Mouse (Mus musculus): ENCODE measurements around the gene Clec10a. TPM values are rescaled to one million over a fixed set of nuclear protein-coding genes. Genes with fewer than 3 reads are reported as not detected.

Clec10a gene
- polyA plus RNA-seq, 1 experiment from 2014 or later, result 37.8 TPM

DNA sequence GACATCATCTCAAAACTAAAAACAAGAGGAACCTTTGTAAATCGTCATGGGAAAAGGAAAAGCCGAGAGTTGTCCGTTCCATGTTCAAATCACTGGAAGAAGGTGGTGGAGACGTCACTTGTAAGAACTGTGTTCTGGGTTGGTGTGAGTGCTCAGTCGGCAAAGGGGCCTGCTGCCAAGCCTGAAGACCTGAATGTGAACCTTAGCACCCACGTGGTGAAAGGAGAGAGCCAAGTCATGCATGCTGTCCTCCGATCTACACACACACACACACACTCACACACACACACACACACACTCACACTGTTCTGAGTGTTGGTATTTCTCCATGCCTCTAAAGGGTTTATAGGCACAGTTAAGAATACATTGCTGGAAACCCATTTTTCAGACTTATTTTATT is 15.2 kb downstream of the Clec10a start:
- H3K4me3 ChIP-seq (ENCODE audit: inconsistent target), result no peak overlapping the region
- no peak overlapping the region for H3K27ac ChIP-seq
- no peaks in the 10 kb centered on the region for H3K79me2 ChIP-seq (ENCODE audit: inconsistent target)
- WGBS (ENCODE audit: missing documents), result 83% methylated on average over 7 of the region's 7 CpGs
- H3K36me3 ChIP-seq (ENCODE audit: inconsistent target), result peaks cover 10% of the 10 kb centered on the region; the same call in 1 of the 2 replicates

DNA sequence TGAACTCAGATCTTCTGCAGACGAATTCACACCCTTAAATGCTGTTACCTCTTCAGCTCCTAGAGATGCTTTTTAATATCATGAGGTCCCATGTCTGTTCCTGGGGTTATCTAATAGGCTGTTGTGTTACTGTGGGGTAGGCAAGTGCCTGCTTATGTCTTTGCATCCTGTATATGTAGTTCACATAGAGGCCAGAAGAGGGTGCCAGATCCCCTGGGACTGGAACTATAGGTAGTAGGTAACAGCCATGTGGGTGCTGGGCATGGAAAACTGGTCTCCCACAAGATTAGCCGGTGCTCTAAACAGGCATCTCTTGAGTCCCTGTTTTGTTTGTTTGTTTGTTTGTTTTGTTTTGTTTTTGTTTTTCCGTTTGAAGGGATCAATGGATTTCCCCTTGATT is 15.8 kb downstream of the Clec10a start:
- Histone ChIP-seq H3K36me3 (ENCODE audit: inconsistent target) (peaks cover 10% of the 10 kb centered on the region; the same call in 1 of the 2 replicates), H3K27ac (no peak overlapping the region), H3K79me2 (ENCODE audit: inconsistent target) (no peaks in the 10 kb centered on the region), H3K4me3 (ENCODE audit: inconsistent target) (no peak overlapping the region)
- 83% methylated on average over 3 of the region's 3 CpGs for WGBS (ENCODE audit: missing documents)

DNA sequence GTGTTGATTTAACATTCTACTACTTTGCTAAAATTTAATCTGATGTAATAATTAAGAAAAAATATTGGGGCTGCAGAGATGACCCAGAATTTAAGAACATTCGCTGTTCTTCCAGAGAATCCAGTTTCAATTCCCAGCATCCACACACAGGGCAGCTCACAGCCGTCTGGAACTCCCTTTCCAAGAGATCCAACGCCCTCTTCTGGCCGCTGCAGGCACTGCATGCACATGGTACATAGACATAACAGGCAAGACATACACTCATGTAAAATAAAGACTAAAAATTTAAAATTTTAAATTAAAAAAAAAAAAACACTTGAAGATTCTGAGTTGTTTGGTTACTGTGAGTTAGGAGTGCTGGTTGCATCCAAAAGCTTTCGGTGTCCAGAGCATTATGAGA is 16.3 kb downstream of the Clec10a start:
- peaks cover 10% of the 10 kb centered on the region; the same call in 1 of the 2 replicates for H3K36me3 ChIP-seq (ENCODE audit: inconsistent target)
- 61% methylated on average over 5 of the region's 5 CpGs for WGBS (ENCODE audit: missing documents)

DNA sequence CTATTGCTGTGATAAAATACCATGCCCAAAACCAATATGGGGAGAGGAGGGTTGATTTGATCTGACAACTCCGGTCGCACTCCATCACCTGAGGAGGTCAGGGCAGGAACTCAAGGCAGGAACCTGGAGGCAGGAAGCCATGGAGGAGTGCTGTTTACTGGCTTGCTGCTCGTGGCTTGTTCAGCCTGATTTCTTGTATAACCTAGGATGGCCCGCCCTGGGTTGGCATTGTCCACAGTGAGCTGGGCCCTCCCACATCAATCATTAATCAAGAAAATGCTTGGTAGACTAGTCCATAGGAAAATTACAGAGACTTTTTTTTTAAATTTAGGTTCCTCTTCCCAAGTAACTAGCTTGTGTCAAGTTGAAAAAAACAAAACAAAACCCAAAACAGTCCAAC is 18.5 kb downstream of the Clec10a start:
- Histone ChIP-seq H3K4me3 (ENCODE audit: inconsistent target) (no peak overlapping the region), H3K27ac (no peak overlapping the region), H3K79me2 (ENCODE audit: inconsistent target) (no peaks in the 10 kb centered on the region), H3K36me3 (ENCODE audit: inconsistent target) (peaks cover 10% of the 10 kb centered on the region; the same call in 1 of the 2 replicates)
- WGBS (ENCODE audit: missing documents), result 88% methylated on average over 4 of the region's 4 CpGs

More for the DNA sequence above, 16.3 kb downstream of the Clec10a start:
- no peak overlapping the region for H3K27ac ChIP-seq
- no peaks in the 10 kb centered on the region for H3K79me2 ChIP-seq (ENCODE audit: inconsistent target)
- H3K4me3 ChIP-seq (ENCODE audit: inconsistent target), result no peak overlapping the region

DNA sequence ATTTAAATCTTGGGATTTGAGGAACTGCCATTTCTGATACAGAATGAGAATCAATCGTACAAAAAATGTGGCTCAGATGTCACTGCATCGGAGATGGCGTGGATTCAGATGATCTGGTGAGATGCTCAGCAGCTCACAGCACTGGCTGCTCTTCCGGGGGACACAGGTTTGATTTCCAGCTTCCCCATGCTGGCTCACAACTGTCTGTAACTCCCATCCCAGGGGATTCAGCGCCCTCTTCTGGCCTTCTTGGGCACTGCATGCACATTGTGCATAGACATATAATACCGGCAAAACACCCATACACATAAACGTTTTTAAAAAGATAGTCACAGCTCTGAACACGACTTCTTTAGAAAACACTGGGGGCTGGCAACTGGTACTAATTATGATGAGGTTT is 21.6 kb downstream of the Clec10a start:
- Histone ChIP-seq H3K79me2 (ENCODE audit: inconsistent target) (no peaks in the 10 kb centered on the region), H3K4me3 (ENCODE audit: inconsistent target) (no peak overlapping the region), H3K36me3 (ENCODE audit: inconsistent target) (no peaks in the 10 kb centered on the region), H3K27ac (no peak overlapping the region)
- 84% methylated on average over 8 of the region's 8 CpGs for WGBS (ENCODE audit: missing documents)

DNA sequence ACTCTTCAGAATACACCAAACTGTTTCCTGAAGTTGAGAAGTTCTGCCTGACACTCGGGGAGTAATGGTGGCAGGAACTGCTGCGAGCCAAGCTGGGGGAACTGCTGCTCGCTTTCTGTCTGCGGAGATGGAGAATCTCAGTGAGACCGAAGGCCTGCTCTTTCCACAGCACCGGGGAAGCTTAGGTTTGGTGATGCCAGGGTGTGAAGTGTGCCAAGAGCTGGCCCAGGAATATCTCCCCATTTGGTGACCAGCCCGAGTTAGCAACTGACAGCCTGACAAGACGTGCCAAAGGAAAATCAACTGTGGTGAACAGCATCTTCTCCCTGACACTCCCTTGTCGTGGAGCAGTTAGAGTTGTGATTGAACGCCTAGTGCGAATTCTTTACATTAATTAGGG is 22.3 kb downstream of the Clec10a start:
- no peaks in the 10 kb centered on the region for H3K36me3 ChIP-seq (ENCODE audit: inconsistent target)
- 93% methylated on average over 11 of the region's 11 CpGs for WGBS (ENCODE audit: missing documents)
- H3K4me3 ChIP-seq (ENCODE audit: inconsistent target), result no peak overlapping the region

DNA sequence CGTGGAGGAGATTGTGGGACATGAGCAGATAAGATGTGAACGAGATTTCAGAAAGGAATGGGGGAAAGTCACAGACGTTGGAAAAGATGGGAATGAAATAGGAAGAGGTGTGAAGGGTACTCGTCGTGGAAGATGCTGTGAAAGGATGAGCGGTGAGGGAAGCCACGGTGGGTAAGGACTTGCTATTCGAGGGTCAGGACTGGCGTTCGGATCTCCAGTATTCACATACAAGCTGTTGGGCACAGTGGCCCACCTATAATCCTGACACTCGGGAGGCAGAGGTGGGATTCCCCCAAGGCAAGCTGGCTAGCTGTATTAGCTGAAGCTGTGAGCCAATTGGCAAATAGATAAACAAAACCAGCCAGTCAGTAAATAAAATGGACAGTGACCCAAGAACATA is 22.8 kb downstream of the Clec10a start:
- Histone ChIP-seq H3K27ac (no peak overlapping the region), H3K4me3 (ENCODE audit: inconsistent target) (no peak overlapping the region), H3K36me3 (ENCODE audit: inconsistent target) (no peaks in the 10 kb centered on the region), H3K79me2 (ENCODE audit: inconsistent target) (no peaks in the 10 kb centered on the region)
- WGBS (ENCODE audit: missing documents), result 86% methylated on average over 11 of the region's 11 CpGs

More for the DNA sequence above, 22.3 kb downstream of the Clec10a start:
- H3K79me2 ChIP-seq (ENCODE audit: inconsistent target), result no peaks in the 10 kb centered on the region
- no peak overlapping the region for H3K27ac ChIP-seq

DNA sequence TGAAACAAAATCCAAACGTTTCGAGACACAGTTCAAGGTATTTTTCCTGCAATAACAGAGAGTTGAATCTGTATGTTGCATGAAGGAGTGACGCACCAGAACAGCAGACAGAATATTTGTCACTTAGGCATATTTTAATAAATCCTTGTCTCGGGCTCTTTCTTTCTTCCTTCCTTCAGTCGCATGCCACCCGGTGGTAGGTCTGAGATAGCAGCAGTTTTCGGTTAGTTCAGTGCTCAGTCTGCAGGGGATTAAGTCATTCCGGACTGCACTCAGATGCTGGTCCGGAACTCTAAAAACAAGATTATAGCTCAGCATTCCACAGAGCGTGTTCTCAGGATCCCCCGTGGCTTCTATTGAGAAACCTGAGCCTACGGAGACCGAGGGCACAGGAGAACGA is 23.4 kb downstream of the Clec10a start:
- Histone ChIP-seq H3K36me3 (ENCODE audit: inconsistent target) (no peaks in the 10 kb centered on the region), H3K27ac (no peak overlapping the region), H3K4me3 (ENCODE audit: inconsistent target) (no peak overlapping the region), H3K79me2 (ENCODE audit: inconsistent target) (no peaks in the 10 kb centered on the region)
- 32% methylated on average over 13 of the region's 14 CpGs for WGBS (ENCODE audit: missing documents)

DNA sequence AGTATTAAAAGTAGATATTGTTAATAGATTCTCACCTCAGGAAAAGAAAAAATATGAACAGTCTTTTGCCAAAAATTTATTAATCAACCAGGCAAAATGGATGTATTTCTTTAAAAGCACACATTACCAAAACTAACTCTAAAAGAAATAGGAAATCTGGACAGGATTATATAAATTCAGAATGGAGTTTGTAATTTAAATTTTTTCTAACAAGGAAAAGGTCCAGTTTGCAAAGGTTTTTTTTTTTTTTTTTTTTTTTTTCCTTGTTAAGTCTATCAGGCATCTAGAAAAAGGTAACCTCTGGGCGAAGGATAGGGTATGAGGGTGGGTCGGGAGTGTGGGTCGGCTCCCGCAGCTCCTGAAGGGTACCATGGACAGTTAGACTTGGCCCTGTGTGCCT is 24.5 kb downstream of the Clec10a start:
- H3K4me3 ChIP-seq (ENCODE audit: inconsistent target), result no peak overlapping the region
- 96% methylated on average over 4 of the region's 4 CpGs for WGBS (ENCODE audit: missing documents)
- H3K36me3 ChIP-seq (ENCODE audit: inconsistent target), result no peaks in the 10 kb centered on the region
- no peak overlapping the region for H3K27ac ChIP-seq
- no peaks in the 10 kb centered on the region for H3K79me2 ChIP-seq (ENCODE audit: inconsistent target)

DNA sequence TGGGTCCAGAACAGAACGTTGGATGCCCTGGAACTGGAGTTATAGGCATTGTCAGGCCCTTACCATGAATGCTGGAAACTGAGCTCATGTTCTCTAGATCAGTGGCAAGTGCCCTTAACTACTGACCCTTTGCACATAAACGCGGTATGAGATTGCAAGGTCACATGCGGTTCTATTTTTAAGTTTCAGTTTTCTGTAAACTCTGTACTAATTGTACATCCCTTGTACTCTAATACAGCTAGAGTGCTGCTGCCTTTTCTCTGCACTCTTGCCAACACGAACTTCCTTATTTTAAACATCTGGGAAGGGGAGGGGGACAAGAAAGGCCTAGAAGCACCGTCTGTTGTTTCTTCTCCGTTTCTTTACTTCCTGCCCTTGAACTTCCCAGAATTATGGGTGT is 29.1 kb downstream of the Clec10a start:
- Histone ChIP-seq H3K27ac (peak overlapping the region; percentile 76), H3K79me2 (ENCODE audit: inconsistent target) (no peaks in the 10 kb centered on the region), H3K4me3 (ENCODE audit: inconsistent target) (no peak overlapping the region), H3K36me3 (ENCODE audit: inconsistent target) (no peaks in the 10 kb centered on the region)
- WGBS (ENCODE audit: missing documents), result 8% methylated on average over 7 of the region's 7 CpGs

DNA sequence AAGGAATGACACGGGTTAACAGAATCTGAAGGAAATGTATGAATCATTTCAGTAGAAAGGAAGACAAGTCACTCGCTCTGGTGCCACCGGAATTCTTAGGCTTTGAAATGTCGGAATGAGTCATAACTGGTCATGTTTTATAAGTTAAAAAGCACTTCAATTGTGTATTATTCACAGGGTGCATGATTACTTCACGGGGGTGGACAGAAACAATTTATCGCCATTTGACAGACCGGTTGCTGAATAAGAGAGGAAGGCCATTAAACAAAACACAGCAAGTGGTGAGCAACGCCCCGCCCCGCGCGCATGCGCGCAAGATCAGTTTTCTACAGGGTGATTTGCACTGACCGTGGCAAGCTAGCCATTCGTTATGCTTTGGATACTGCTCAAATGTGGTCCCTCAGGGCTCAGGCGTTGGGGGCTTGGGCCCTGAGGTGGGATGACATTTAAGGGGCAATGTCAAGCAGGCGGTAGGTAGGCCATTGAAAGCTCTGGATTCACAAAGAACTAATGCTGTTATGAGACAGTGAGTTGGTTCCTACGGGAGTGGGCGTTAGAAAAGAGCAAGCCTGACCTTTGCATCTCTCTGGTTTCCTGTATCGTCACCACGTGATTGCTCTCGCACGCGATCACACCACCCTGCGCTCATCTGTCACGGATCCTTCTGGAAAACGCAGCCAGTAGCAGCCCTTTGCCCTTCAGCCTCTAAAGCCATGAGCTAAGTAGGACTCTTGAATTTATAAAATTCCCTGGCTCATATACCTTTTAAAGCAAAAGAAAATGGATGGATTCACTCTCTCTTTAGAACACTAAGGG is 33.5 kb downstream of the Clec10a start:
- H3K27ac ChIP-seq, result no peak overlapping the region
- WGBS (ENCODE audit: missing documents), result 93% methylated on average over 28 of the region's 28 CpGs
- H3K4me3 ChIP-seq (ENCODE audit: inconsistent target), result no peak overlapping the region
- no peaks in the 10 kb centered on the region for H3K79me2 ChIP-seq (ENCODE audit: inconsistent target)
- no peaks in the 10 kb centered on the region for H3K36me3 ChIP-seq (ENCODE audit: inconsistent target)

DNA sequence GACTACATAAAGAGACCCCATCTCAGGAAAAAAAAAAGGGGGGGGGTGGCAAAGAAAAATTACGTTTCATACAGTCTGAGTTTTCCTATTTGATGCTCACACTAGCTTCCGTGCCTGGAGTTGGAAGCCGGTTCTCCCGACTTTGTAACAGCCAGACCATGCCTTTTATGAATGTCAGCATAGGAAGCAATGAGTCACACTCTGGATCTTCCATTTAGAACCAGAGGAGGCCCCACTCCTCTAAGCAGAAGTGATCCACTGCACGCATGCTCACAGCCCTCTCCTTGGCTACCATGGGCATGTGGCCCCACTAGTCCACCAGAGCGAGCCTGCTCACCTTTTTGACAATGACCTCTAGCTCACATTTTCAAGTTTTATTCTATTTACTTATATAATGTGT is 35.2 kb downstream of the Clec10a start:
- Histone ChIP-seq H3K36me3 (ENCODE audit: inconsistent target) (no peaks in the 10 kb centered on the region), H3K27ac (peak overlapping the region; percentile 12; the same call in 1 of the 2 replicates)
- 82% methylated on average over 6 of the region's 6 CpGs for WGBS (ENCODE audit: missing documents)

DNA sequence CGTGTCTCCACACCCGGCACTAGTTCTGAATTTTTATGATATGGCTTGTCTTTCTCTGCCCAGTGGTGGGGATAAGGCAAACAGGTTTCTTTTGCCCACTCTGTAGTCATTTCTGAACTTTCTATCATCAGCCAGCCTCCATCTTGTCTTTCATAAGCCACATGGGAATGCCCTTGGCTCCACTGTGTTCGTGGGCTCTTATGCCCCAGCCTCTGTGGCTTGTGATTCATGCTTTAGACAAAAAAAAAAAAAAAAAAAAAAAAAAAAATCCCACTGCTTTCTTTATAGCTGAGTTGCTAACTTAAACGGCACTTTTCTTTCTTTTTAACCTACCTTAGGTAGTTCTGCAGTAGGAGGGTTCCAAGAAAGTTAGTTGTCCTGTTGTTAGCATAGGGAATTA is 36.2 kb downstream of the Clec10a start:
- Histone ChIP-seq H3K36me3 (ENCODE audit: inconsistent target) (no peaks in the 10 kb centered on the region), H3K27ac (no peak overlapping the region), H3K79me2 (ENCODE audit: inconsistent target) (no peaks in the 10 kb centered on the region), H3K4me3 (ENCODE audit: inconsistent target) (no peak overlapping the region)
- WGBS (ENCODE audit: missing documents), result 75% methylated on average over 4 of the region's 4 CpGs

More for the DNA sequence above, 35.2 kb downstream of the Clec10a start:
- Histone ChIP-seq H3K4me3 (ENCODE audit: inconsistent target) (no peak overlapping the region), H3K79me2 (ENCODE audit: inconsistent target) (no peaks in the 10 kb centered on the region)

DNA sequence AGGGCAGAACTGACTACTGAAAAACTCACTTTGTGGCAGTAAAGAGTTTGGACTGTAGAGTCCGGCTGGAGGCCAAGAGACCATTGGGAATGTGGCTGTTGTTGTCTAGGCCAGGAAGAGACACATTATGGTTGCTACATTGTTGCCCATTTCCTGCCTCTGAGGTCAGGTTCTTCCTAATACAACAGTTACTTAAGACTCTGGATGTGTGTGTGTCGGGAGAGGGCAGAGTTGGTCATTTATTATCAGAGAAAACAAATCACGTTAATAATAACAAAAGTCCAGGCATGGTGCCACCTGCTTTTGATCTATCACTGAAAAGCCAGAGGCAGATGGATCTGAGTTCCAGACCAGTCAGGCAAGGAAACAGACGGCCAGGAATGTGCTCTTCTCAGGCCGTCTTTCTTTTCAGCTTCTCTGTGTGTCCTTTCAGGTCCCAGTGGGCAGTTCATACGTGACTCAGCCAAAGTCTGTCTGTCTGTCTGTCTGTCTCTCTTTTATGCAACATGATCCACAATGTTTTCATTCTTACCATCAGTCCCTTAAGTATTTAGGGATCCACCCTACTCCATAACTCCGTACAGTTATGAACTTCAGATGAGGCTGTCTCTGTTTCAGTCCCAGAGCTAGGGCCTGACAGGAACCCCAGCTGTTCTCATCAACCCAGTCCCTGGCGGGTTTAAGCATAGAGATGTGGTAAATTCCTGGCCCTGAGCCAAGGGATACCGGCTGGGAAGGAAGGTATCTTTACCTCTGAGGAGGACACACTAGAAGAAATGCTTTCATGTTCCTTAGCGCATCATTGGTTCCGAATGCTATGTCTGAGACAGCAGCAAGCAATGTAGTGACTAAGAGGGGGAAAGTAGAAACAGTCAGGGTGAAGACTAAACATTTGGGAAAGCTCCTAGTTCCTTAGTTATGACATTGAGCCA is 37.6 kb downstream of the Clec10a start:
- WGBS (ENCODE audit: missing documents), result 75% methylated on average over 11 of the region's 11 CpGs
- H3K4me3 ChIP-seq (ENCODE audit: inconsistent target), result no peak overlapping the region
- H3K27ac ChIP-seq, result no peak overlapping the region
- no peaks in the 10 kb centered on the region for H3K36me3 ChIP-seq (ENCODE audit: inconsistent target)
- H3K79me2 ChIP-seq (ENCODE audit: inconsistent target), result no peaks in the 10 kb centered on the region

DNA sequence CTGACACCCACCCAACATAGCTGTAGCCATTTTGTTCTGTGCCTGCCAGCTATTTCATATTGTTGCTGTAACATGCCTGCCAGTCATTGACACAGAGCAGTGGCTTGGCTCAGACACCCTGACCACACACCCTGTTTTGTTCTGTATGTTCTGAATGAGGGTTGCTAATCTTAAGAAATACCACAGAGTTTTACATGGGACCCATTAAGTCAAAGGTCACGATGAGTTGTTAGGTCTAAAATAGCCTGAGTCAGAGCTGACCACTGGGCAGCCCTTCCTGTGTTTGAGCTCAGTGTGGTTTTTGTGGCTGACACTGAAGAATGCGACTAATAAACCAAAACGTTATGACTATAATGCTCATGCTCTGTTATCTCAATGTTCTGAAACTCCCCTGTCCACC is 42.3 kb downstream of the Clec10a start:
- no peaks in the 10 kb centered on the region for H3K79me2 ChIP-seq (ENCODE audit: inconsistent target)
- peak overlapping the region; percentile 25 for H3K27ac ChIP-seq
- H3K36me3 ChIP-seq (ENCODE audit: inconsistent target), result no peaks in the 10 kb centered on the region
- WGBS (ENCODE audit: missing documents), result 8% methylated on average over 3 of the region's 3 CpGs
- H3K4me3 ChIP-seq (ENCODE audit: inconsistent target), result no peak overlapping the region

Measured in macrophage (primary cell).